Mouse (Mus musculus): Measurements from ENCODE around the gene Fam50a. TPM values are rescaled to one million over a fixed set of nuclear protein-coding genes. Genes with fewer than 3 reads are reported as not detected.

The Fam50a gene
- polyA plus RNA-seq (2014; fragmentation: Nextera tagmentation; extraction: Ambion mirVana) = 42.6 and 54.4 TPM in 2 replicates

DNA sequence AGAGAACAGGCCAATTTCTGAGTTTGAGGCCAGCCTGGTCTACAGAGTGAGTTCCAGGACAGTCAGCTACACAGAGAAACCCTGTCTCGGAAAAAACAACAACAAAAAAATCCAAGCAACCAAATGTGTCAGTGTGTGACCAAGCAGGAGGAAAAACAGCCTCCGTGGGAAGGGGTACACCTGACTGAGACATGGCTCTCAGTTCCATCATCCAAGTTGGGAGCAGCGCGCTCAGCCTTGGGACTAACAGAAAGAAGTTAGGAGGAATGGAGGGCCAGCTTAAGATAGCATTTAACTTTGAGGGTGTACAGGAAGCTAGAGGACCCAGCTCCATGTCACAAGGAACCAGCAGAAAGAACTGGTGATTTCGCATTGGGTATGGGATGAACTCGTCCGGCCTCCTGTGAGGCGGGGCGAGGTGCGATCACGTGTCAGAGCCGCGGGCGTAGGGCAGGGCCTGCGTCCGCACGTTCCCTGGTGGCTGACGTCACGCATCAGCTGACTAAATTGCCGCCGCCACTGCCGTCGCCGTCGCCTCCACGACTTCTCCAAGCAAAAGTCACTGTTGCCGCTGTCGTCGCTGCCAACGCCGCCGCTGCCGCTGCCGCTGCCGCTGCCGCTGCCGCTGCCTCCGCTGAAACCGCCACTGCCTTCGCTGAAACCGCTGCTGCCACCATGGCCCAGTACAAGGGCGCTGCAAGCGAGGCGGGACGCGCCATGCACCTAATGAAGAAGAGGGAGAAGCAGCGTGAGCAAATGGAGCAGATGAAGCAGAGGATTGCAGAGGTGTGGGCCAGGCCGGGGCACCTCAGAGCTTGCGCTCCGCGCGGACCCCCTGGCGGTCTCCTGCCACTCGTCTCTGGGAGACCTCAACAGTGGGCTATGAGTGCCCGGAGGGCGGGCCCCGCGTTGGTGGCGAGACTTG lies at the start of gene Fam50a:
Gene Fam50a, plus strand, starts transcription at position 494 of the 925 bp plus-strand sequence.
- Histone ChIP-seq H3K27me3 (replicated peaks; ENCODE audit: control insufficient read depth, insufficient read depth, low read length) (no peaks in the 10 kb centered on the region), H3K4me1 (ENCODE audit: control insufficient read depth, insufficient read depth, low read length) (no peaks in the 10 kb centered on the region), H3K9ac (ENCODE audit: low read length) (peak within 1 kb of the TSS; percentile 74), H3K9me3 (replicated peaks; ENCODE audit: control insufficient read depth, low read length) (no peaks in the 10 kb centered on the region), H3K27ac (ENCODE audit: low read depth, low read length) (peak within 1 kb of the TSS; percentile 71), H3K4me2 (ENCODE audit: low read length) (peak within 1 kb of the TSS; percentile 70), H3K36me3 (ENCODE audit: control insufficient read depth, insufficient read depth, low read length) (peaks cover 33% of the 10 kb centered on the region), H3K4me3 (ENCODE audit: low read depth, low read length) (peak within 1 kb of the TSS; percentile 53)
- ATAC-seq (peak; percentile 98), DNase-seq (ENCODE audit: low spot score) (peak; percentile 91)
- 26% methylated on average over 59 of the region's 59 CpGs for WGBS

DNA sequence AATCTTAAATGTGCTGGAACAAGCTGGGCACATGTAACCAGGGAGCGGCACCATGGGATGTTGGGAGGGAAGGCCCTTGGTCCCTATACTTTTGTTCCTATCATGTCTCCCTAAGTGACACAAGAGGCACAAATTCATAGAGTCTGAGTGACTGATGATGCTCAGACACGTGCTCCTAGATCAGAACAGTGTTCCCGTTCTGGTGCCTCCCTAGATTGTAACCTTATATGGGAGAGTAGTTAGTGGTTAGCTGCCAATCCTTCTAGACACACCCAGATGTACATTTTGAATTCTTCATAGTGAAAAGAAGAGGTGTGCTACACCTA lies 43.1 kb upstream of the Fam50a start:
- Histone ChIP-seq H3K9ac (ENCODE audit: low read length) (peak overlapping the region; percentile 64), H3K9me3 (replicated peaks; ENCODE audit: control insufficient read depth, low read length) (no peaks in the 10 kb centered on the region), H3K4me3 (ENCODE audit: low read depth, low read length) (peak overlapping the region; percentile 50), H3K4me2 (ENCODE audit: low read length) (peak overlapping the region; percentile 57), H3K4me1 (ENCODE audit: control insufficient read depth, insufficient read depth, low read length) (no peaks in the 10 kb centered on the region), H3K27ac (ENCODE audit: low read depth, low read length) (peak overlapping the region; percentile 94), H3K27me3 (replicated peaks; ENCODE audit: control insufficient read depth, insufficient read depth, low read length) (no peaks in the 10 kb centered on the region), H3K36me3 (ENCODE audit: control insufficient read depth, insufficient read depth, low read length) (peaks cover 8% of the 10 kb centered on the region; the same call in 1 of the 2 replicates)
- ATAC-seq = peak; percentile 30; the same call in 1 of the 2 replicates
- WGBS = 43% methylated on average over 3 of the region's 3 CpGs
- DNase-seq (ENCODE audit: low spot score) = no peak

DNA sequence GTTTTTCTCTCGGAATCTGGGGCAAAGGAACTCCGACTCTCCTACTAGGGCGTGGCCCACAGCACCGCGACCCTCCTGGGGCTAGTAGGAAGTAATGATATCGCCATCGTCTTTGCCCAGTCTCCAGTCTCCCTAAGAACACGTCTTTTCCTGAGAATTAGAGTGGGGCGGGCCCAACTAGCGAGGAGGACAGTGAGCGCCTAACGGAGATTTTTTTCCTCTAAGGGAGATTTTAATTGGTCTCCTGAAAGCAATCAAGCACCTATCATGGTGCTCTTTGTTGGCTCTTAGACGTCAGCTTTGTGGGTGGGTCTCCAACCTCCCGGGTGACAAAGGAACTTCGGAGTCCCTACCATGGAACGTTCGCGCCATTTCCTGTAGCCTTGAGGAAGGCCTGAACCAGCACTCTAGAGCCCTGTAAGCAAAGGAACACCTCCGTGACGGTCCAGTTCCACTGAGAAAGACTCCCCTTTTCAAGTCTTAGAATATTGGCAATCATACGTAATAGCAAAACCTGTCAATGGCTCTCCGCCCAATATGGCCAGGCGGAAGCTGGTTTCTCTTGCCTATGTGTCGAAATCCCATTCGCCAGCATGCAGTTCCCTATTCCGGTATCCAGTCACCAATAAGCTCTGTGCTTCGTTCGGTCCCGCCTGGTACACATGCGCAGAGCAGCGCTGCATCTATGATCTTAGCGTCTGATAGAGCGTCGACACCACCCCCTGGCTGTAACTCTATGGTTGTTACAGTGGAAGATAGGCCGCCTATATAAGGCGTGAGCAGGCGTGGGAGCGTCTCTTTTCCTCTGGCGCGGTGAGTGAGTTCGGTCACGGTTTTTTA lies 42.6 kb upstream of the Fam50a start, which contains the start of gene Rpl10:
Gene Rpl10, plus strand, starts transcription at position 751 of the 840 bp plus-strand sequence.
- peak; percentile 96 for ATAC-seq
- Histone ChIP-seq H3K4me3 (ENCODE audit: low read depth, low read length) (peak within 1 kb of the TSS; percentile 50), H3K4me1 (ENCODE audit: control insufficient read depth, insufficient read depth, low read length) (no peaks in the 10 kb centered on the region), H3K36me3 (ENCODE audit: control insufficient read depth, insufficient read depth, low read length) (peaks cover 8% of the 10 kb centered on the region; the same call in 1 of the 2 replicates), H3K9ac (ENCODE audit: low read length) (peak within 1 kb of the TSS; percentile 74), H3K4me2 (ENCODE audit: low read length) (peak within 1 kb of the TSS; percentile 63), H3K27me3 (replicated peaks; ENCODE audit: control insufficient read depth, insufficient read depth, low read length) (no peaks in the 10 kb centered on the region), H3K9me3 (replicated peaks; ENCODE audit: control insufficient read depth, low read length) (no peaks in the 10 kb centered on the region), H3K27ac (ENCODE audit: low read depth, low read length) (peak within 1 kb of the TSS; percentile 94)
- DNase-seq (ENCODE audit: low spot score) = peak; percentile 98
- WGBS = 33% methylated on average over 42 of the region's 42 CpGs

DNA sequence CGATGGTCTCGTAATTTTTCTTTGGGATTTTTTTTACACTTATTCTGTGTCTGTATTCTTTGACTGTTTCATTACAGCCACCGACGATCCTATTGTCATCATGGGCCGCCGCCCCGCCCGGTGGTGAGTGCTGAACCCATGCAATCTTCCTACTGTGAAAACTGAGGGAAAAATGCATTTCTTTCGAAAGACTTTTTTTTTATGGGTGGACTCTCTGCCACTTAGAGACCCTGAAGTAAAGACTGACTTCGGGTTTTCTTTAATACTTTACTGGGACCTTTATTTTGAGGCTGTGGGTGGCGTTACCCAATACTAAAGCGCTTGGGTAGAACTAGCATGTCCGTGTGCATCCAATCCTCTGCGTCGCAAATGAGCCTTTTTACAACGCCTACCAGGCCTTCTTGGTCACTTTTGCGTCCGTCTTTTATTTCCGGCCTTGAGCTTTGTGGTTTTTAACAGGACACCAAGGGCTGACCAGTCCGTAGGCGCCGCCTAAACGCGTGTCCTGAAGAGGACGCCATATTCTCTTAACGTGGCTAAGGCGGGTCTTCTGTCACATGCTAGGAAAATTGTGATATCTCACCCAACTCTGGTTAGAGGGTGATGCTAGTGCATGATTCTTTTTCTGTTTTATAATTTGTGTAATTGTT lies 41.8 kb upstream of the Fam50a start:
- Histone ChIP-seq H3K36me3 (ENCODE audit: control insufficient read depth, insufficient read depth, low read length) (peaks cover 8% of the 10 kb centered on the region; the same call in 1 of the 2 replicates), H3K9ac (ENCODE audit: low read length) (peak overlapping the region; percentile 74), H3K4me3 (ENCODE audit: low read depth, low read length) (peak overlapping the region; percentile 50), H3K4me1 (ENCODE audit: control insufficient read depth, insufficient read depth, low read length) (no peaks in the 10 kb centered on the region), H3K27me3 (replicated peaks; ENCODE audit: control insufficient read depth, insufficient read depth, low read length) (no peaks in the 10 kb centered on the region), H3K4me2 (ENCODE audit: low read length) (peak overlapping the region; percentile 63), H3K27ac (ENCODE audit: low read depth, low read length) (no peak overlapping the region), H3K9me3 (replicated peaks; ENCODE audit: control insufficient read depth, low read length) (no peaks in the 10 kb centered on the region)
- 37% methylated on average over 27 of the region's 27 CpGs for WGBS
- ATAC-seq (0 out of 2 replicates have a peak, but pooled peaks have one; percentile 1), DNase-seq (ENCODE audit: low spot score) (peak; percentile 21)

DNA sequence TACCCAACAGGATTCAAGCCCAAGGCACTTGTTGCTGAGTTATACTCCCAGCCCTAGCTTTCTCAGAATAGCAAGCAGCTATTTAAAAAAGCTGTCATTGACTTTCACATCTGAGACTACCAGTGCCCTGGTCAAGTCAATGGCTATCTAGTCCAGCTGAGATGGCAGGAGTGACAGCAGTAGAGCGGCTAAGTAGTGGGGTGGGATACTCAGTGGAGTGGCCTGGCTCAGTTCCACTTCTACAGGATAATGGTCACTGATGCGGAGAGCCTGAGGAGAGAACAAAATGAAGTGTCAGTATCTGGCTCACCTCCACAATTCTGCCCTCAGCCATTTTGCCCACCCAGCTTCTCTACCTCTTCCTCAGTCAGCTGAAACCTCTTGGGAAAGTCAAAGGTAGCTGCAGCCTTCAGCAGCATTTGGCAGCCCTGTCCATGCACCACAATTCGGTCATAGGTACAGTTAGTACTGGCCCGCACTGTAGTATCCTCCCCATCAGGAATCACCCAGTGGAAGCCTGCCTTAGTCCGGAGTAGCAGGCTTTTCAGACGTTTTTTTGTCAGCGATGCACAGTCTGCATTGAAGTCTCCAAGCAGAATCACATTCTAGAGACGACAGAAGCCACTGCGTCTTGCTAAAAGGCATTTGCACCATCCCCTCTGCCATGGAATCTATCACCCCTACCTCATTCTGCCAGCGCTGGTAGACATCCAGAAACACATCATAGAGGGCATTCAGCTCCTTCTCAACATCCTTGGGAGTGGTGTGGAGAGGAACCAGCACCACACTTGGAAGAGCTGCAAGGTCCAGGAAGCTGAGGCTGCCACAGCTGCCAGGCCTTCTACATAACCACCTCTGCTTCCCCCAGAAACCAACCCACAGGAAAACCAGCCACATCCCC lies 39.2 kb upstream of the Fam50a start:
- no peak overlapping the region for H3K4me3 ChIP-seq (ENCODE audit: low read depth, low read length)
- WGBS = 36% methylated on average over 10 of the region's 10 CpGs
- H3K36me3 ChIP-seq (ENCODE audit: control insufficient read depth, insufficient read depth, low read length) = peaks cover 8% of the 10 kb centered on the region; the same call in 1 of the 2 replicates
- ATAC-seq = no peak
- no peak overlapping the region for H3K27ac ChIP-seq (ENCODE audit: low read depth, low read length)
- no peaks in the 10 kb centered on the region for H3K4me1 ChIP-seq (ENCODE audit: control insufficient read depth, insufficient read depth, low read length)
- H3K4me2 ChIP-seq (ENCODE audit: low read length) = no peak overlapping the region
- DNase-seq (ENCODE audit: low spot score) = no peak
- H3K9me3 ChIP-seq (replicated peaks; ENCODE audit: control insufficient read depth, low read length) = no peaks in the 10 kb centered on the region
- no peaks in the 10 kb centered on the region for H3K27me3 ChIP-seq (replicated peaks; ENCODE audit: control insufficient read depth, insufficient read depth, low read length)
- H3K9ac ChIP-seq (ENCODE audit: low read length) = no peak overlapping the region

DNA sequence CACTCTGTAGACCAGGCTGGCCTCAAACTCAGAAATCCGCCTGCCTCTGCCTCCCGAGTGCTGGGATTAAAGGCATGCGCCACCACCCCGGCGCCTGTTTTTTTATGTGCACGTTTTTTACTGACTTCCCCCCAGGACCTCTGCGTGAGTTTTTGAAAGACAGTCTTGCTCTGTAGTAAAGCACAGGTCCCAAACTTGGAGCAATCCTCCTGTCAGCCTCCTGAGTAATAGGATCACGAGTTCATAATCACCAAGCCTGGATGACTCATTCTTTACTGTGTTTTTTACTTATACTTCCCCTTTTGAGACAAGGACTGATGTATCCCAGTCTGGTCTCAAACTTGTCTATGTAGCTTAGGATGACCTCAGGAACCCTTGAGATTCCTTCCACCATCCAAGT lies 34.9 kb upstream of the Fam50a start:
- H3K27me3 ChIP-seq (replicated peaks; ENCODE audit: control insufficient read depth, insufficient read depth, low read length) = no peaks in the 10 kb centered on the region
- DNase-seq (ENCODE audit: low spot score) (no peak), ATAC-seq (no peak)
- H3K4me3 ChIP-seq (ENCODE audit: low read depth, low read length) = no peak overlapping the region
- no peaks in the 10 kb centered on the region for H3K9me3 ChIP-seq (replicated peaks; ENCODE audit: control insufficient read depth, low read length)
- H3K4me1 ChIP-seq (ENCODE audit: control insufficient read depth, insufficient read depth, low read length) = no peaks in the 10 kb centered on the region
- peaks cover 5% of the 10 kb centered on the region; the same call in 1 of the 2 replicates for H3K36me3 ChIP-seq (ENCODE audit: control insufficient read depth, insufficient read depth, low read length)
- H3K4me2 ChIP-seq (ENCODE audit: low read length) = no peak overlapping the region
- H3K9ac ChIP-seq (ENCODE audit: low read length) = no peak overlapping the region
- no peak overlapping the region for H3K27ac ChIP-seq (ENCODE audit: low read depth, low read length)
- 73% methylated on average over 8 of the region's 8 CpGs for WGBS

DNA sequence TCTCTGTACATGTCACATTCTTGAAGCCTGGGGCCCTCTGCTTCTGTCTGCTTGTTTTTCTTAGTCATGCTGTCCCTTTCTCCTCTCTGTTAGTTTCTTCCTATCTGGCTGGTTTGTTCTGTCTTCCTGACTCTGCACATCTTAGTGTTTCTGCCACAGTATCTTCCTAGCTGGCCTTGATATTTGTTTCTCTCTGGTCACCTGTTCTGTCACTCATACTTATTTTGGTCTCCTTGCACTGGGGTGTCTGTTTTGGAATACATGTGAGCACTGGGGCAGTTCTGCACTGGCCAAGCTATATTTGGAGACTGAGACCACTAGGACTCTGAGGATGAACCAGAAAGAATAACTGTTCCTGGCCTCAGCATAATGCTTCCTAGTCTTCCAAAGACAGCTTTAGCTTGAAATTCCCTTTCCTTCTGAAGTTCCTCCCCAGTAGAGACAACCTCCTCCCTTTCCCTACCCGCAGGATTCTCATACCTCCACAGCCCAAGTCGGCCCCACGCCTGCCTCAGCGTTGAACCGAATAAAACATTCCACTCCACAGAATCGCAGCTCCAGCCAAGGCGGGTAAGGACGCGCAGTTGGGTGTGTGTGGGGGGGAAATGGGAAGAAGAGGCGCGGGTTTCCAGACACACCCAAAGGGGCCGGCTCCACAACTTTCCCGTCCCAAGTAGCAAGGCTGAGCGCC lies 31.6 kb upstream of the Fam50a start:
- DNase-seq (ENCODE audit: low spot score) (no peak), ATAC-seq (no peak)
- Histone ChIP-seq H3K9ac (ENCODE audit: low read length) (peak overlapping the region; percentile 75), H3K9me3 (replicated peaks; ENCODE audit: control insufficient read depth, low read length) (no peaks in the 10 kb centered on the region), H3K4me3 (ENCODE audit: low read depth, low read length) (peak overlapping the region; percentile 49), H3K27me3 (replicated peaks; ENCODE audit: control insufficient read depth, insufficient read depth, low read length) (no peaks in the 10 kb centered on the region), H3K27ac (ENCODE audit: low read depth, low read length) (no peak overlapping the region), H3K36me3 (ENCODE audit: control insufficient read depth, insufficient read depth, low read length) (no peaks in the 10 kb centered on the region), H3K4me1 (ENCODE audit: control insufficient read depth, insufficient read depth, low read length) (peaks cover 4% of the 10 kb centered on the region; the same call in 1 of the 2 replicates), H3K4me2 (ENCODE audit: low read length) (peak overlapping the region; percentile 70)
- 21% methylated on average over 14 of the region's 14 CpGs for WGBS
